8 mouse cellular contexts compared by ENCODE assay signal in the genomic region with DNA sequence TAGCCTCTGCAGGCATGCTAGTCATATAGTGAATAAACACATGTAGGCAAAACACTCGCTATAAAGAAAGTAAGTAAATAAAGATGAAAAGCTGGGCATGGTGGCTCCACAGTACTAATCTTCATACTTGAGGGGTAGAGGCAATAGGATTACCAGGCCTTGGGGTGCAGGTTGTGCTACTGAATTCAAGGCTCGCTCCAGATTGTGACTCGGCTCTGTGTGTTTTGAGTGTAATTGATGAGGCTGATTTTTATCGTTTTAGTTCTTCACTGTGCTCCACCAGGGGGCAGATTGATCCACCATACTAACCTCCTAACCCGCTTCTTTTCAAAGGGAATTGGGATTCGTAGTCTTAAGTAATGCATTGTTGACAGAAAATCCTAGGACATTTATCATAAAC. TPM values are rescaled to one million over a fixed set of nuclear protein-coding genes. Genes with fewer than 3 reads are reported as not detected.
A peak's percentile ranks its signal among the peaks of the same experiment; 100 is the strongest.
DNase-seq lines count a peak whose midpoint lies in the region; ATAC-seq and TF ChIP-seq lines count a peak whose summit lies in the region.

No protein-coding gene starts in this region.

- peak overlapping the region; percentile 80 for H3K9ac ChIP-seq in heart, embryonic 14.5 days (ENCODE audit: low read length)
- peak overlapping the region; percentile 69 for H3K9ac ChIP-seq in neural tube, embryonic 13.5 days

- peak; percentile 56 for TF ChIP-seq CTCF in E14TG2a.4 (conservative IDR thresholded peaks at IDR 0.05; ENCODE audit: low read length)

- H3K27ac ChIP-seq in embryonic facial prominence, embryonic 10.5 days (replicated peaks): peak overlapping the region; percentile 87
- H3K27ac ChIP-seq in heart, embryonic 14.5 days (replicated peaks in 1 of 2; ENCODE audit: control insufficient read depth in 1 of 2, insufficient read depth in 1 of 2, low read depth in 2 of 2, low read length in 2 of 2): peak overlapping the region; percentile 79 to 83
- peak overlapping the region; percentile 68 for H3K27ac ChIP-seq in neural tube, embryonic 13.5 days (replicated peaks)

- DNase-seq in adrenal gland, adult 2 months: peak; percentile 59
- DNase-seq in embryonic facial prominence, embryonic 10.5 days (ENCODE audit: low spot score): peak; percentile 62
- DNase-seq in kidney, postnatal 36 days: peak; percentile 62 to 76
- DNase-seq in lung, adult 18-20 months: peak; percentile 53 to 60
- DNase-seq in Muller cell, postnatal 12 days (ENCODE audit: inconsistent ontology term): no peak

- H3K4me3 ChIP-seq in E14TG2a.4 (replicated peaks; ENCODE audit: low read length): peak overlapping the region; percentile 74
- H3K4me3 ChIP-seq in embryonic facial prominence, embryonic 10.5 days: peak overlapping the region; percentile 71
- peak overlapping the region in 1 of 2 experiments; percentile 61; a peak in 3 of 4 replicates for H3K4me3 ChIP-seq in heart, embryonic 14.5 days (ENCODE audit: control insufficient read depth in 1 of 2, insufficient read depth in 1 of 2, low read depth in 1 of 2, low read length in 2 of 2)
- peak overlapping the region; percentile 40 for H3K4me3 ChIP-seq in neural tube, embryonic 13.5 days

- no peaks in the 10 kb centered on the region for H3K36me3 ChIP-seq in E14TG2a.4 (ENCODE audit: insufficient read depth, low read length)
- H3K36me3 ChIP-seq in embryonic facial prominence, embryonic 10.5 days (replicated peaks): peaks cover 20% of the 10 kb centered on the region
- H3K36me3 ChIP-seq in heart, embryonic 14.5 days (ENCODE audit: control insufficient read depth, insufficient read depth, low read length): peaks cover 15% of the 10 kb centered on the region
- peaks cover 9% of the 10 kb centered on the region; the same call in 1 of the 2 replicates for H3K36me3 ChIP-seq in neural tube, embryonic 13.5 days

- 16% methylated on average over 6 of the region's 6 CpGs for WGBS in embryonic facial prominence, embryonic 10.5 days
- 16% methylated on average over 6 of the region's 6 CpGs for WGBS in heart, embryonic 14.5 days
- WGBS in neural tube, embryonic 13.5 days: 10% methylated on average over 6 of the region's 6 CpGs

- H3K4me1 ChIP-seq in E14TG2a.4 (replicated peaks; ENCODE audit: low read depth, low read length): peaks cover 52% of the 10 kb centered on the region
- H3K4me1 ChIP-seq in embryonic facial prominence, embryonic 10.5 days: peaks cover 29% of the 10 kb centered on the region
- H3K4me1 ChIP-seq in heart, embryonic 14.5 days (ENCODE audit: control insufficient read depth in 2 of 2, insufficient read depth in 2 of 2, low read length in 2 of 2): peaks cover 9 to 22% of the 10 kb centered on the region in 2 experiments
- H3K4me1 ChIP-seq in neural tube, embryonic 13.5 days (replicated peaks): peaks cover 19% of the 10 kb centered on the region

- H3K4me2 ChIP-seq in heart, embryonic 14.5 days (ENCODE audit: low read length): peak overlapping the region; percentile 71
- H3K4me2 ChIP-seq in neural tube, embryonic 13.5 days: peak overlapping the region; percentile 79

- H3K27me3 ChIP-seq in E14TG2a.4 (ENCODE audit: insufficient read depth, low read length): peaks cover 3% of the 10 kb centered on the region; the same call in 1 of the 2 replicates
- no peaks in the 10 kb centered on the region for H3K27me3 ChIP-seq in embryonic facial prominence, embryonic 10.5 days (replicated peaks; ENCODE audit: low read depth, poor library complexity, severe bottlenecking)
- H3K27me3 ChIP-seq in heart, embryonic 14.5 days (ENCODE audit: control insufficient read depth, insufficient read depth, low read length): no peaks in the 10 kb centered on the region
- H3K27me3 ChIP-seq in neural tube, embryonic 13.5 days: no peaks in the 10 kb centered on the region

- ATAC-seq in heart, embryonic 14.5 days (ENCODE audit: insufficient number of reproducible peaks, insufficient read depth, low FRiP score, low read depth): no peak
- ATAC-seq in neural tube, embryonic 13.5 days (ENCODE audit: low read depth): peak; percentile 65; the same call in 1 of the 2 replicates

- H3K9me3 ChIP-seq in E14TG2a.4 (ENCODE audit: low read length): no peaks in the 10 kb centered on the region
- H3K9me3 ChIP-seq in embryonic facial prominence, embryonic 10.5 days: 0 out of 2 replicates have a peak, but pooled peaks cover 2% of the 10 kb centered on the region
- H3K9me3 ChIP-seq in heart, embryonic 14.5 days (ENCODE audit: control insufficient read depth, low read length): no peaks in the 10 kb centered on the region
- no peaks in the 10 kb centered on the region for H3K9me3 ChIP-seq in neural tube, embryonic 13.5 days

RNA-seq across cellular contexts. Expression of a gene that starts 6.6 kb away (rescaled TPM):
- total RNA-seq in adrenal gland, adult 2 months (2021): 10 to 100 TPM; 24.4 to 33.6 TPM
- 14.3 and 22.0 TPM in 2 replicates for polyA plus RNA-seq in adrenal gland, adult 2 months (2012; rRNA removed)
- polyA plus RNA-seq in embryonic facial prominence, embryonic 10.5 days (2016; fragmentation: Nextera tagmentation; extraction: Ambion mirVana): 25.4 and 25.5 TPM in 2 replicates
- polyA plus RNA-seq in heart, embryonic 14.5 days (2014; fragmentation: Nextera tagmentation; extraction: Ambion mirVana): 12.1 and 12.6 TPM in 2 replicates
- polyA plus RNA-seq in neural tube, embryonic 13.5 days (2015; fragmentation: Nextera tagmentation; extraction: Ambion mirVana): 22.9 and 24.1 TPM in 2 replicates

RNA-seq across cellular contexts. Expression of a gene that starts 6.6 kb away (rescaled TPM):
- total RNA-seq in adrenal gland, adult 2 months (2021): 1,000 to 10,000 TPM; 2,025 to 2,159 TPM
- 179 and 206 TPM in 2 replicates for polyA plus RNA-seq in adrenal gland, adult 2 months (2012; rRNA removed)
- polyA plus RNA-seq in embryonic facial prominence, embryonic 10.5 days (2016; fragmentation: Nextera tagmentation; extraction: Ambion mirVana): 1,048 and 1,124 TPM in 2 replicates
- polyA plus RNA-seq in heart, embryonic 14.5 days (2014; fragmentation: Nextera tagmentation; extraction: Ambion mirVana): 1,133 and 1,344 TPM in 2 replicates
- 750 and 953 TPM in 2 replicates for polyA plus RNA-seq in neural tube, embryonic 13.5 days (2015; fragmentation: Nextera tagmentation; extraction: Ambion mirVana)

RNA-seq across cellular contexts. Expression of a gene that starts 11.3 kb away (rescaled TPM):
- 10 to 100 TPM; 57.9 to 69.1 TPM for total RNA-seq in adrenal gland, adult 2 months (2021)
- 182 and 198 TPM in 2 replicates for polyA plus RNA-seq in adrenal gland, adult 2 months (2012; rRNA removed)
- polyA plus RNA-seq in embryonic facial prominence, embryonic 10.5 days (2016; fragmentation: Nextera tagmentation; extraction: Ambion mirVana): 79.3 and 81.4 TPM in 2 replicates
- polyA plus RNA-seq in heart, embryonic 14.5 days (2014; fragmentation: Nextera tagmentation; extraction: Ambion mirVana): 95.1 and 96.7 TPM in 2 replicates
- polyA plus RNA-seq in neural tube, embryonic 13.5 days (2015; fragmentation: Nextera tagmentation; extraction: Ambion mirVana): 85.9 and 90.3 TPM in 2 replicates

RNA-seq across cellular contexts. Expression of a gene that starts 23.2 kb away (rescaled TPM):
- total RNA-seq in adrenal gland, adult 2 months (2021): 1 to 10 TPM in 1 of 2 experiments, under 1 TPM in 1; 0.61 to 1.2 TPM
- polyA plus RNA-seq in adrenal gland, adult 2 months (2012; rRNA removed): 0.28 and 0.61 TPM in 2 replicates
- polyA plus RNA-seq in embryonic facial prominence, embryonic 10.5 days (2016; fragmentation: Nextera tagmentation; extraction: Ambion mirVana): 4.2 and 6.1 TPM in 2 replicates
- 1.9 and 3.5 TPM in 2 replicates for polyA plus RNA-seq in heart, embryonic 14.5 days (2014; fragmentation: Nextera tagmentation; extraction: Ambion mirVana)
- polyA plus RNA-seq in neural tube, embryonic 13.5 days (2015; fragmentation: Nextera tagmentation; extraction: Ambion mirVana): 3.3 and 3.5 TPM in 2 replicates

RNA-seq across cellular contexts. Expression of a gene that starts 27.9 kb away (rescaled TPM):
- 100 to 1,000 TPM; 124 to 160 TPM for total RNA-seq in adrenal gland, adult 2 months (2021)
- 93.2 and 105 TPM in 2 replicates for polyA plus RNA-seq in adrenal gland, adult 2 months (2012; rRNA removed)
- 60.9 and 64.2 TPM in 2 replicates for polyA plus RNA-seq in embryonic facial prominence, embryonic 10.5 days (2016; fragmentation: Nextera tagmentation; extraction: Ambion mirVana)
- polyA plus RNA-seq in heart, embryonic 14.5 days (2014; fragmentation: Nextera tagmentation; extraction: Ambion mirVana): 86.6 and 88.2 TPM in 2 replicates
- polyA plus RNA-seq in neural tube, embryonic 13.5 days (2015; fragmentation: Nextera tagmentation; extraction: Ambion mirVana): 42.4 and 54.8 TPM in 2 replicates
